Mouse (Mus musculus): ENCODE results near the gene Gm10320. TPM values are rescaled to one million over a fixed set of nuclear protein-coding genes. Genes with fewer than 3 reads are reported as not detected.

Gene Gm10320
- polyA plus RNA-seq, 1 experiment from 2014 or later: 0.36 TPM

DNA sequence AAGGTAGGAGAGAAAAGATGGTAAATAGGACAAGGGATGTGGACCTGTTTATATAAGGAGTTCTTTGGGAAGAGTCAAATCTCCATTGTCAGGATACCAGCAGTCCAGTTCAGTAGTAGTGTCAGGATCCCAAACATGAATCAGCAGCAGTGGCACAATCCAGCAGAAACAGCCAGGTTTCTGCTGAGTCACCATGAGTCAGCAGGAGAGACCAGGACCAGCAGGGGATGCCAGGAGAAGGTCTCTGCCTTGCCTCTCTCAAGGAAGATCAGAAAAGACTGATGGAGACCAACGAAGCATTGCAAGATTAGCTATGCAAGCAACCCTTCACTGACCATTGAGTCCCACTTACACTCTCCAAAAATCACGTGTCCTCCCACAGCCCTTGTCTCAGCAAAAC lies 35.4 kb downstream of the Gm10320 start:
- ATAC-seq (ENCODE audit: extremely low read depth, insufficient number of reproducible peaks, low FRiP score, low TSS enrichment): no peak; the same call in 1 of the 2 replicates
- Histone ChIP-seq H3K4me1 (no peaks in the 10 kb centered on the region), H3K4me3 (no peak overlapping the region), H3K36me3 (no peaks in the 10 kb centered on the region), H3K27me3 (replicated peaks) (no peaks in the 10 kb centered on the region), H3K9me3 (peaks cover 13% of the 10 kb centered on the region), H3K4me2 (no peak overlapping the region), H3K9ac (no peak overlapping the region), H3K27ac (replicated peaks) (no peak overlapping the region)
- 56% methylated on average over 2 of the region's 2 CpGs for WGBS

DNA sequence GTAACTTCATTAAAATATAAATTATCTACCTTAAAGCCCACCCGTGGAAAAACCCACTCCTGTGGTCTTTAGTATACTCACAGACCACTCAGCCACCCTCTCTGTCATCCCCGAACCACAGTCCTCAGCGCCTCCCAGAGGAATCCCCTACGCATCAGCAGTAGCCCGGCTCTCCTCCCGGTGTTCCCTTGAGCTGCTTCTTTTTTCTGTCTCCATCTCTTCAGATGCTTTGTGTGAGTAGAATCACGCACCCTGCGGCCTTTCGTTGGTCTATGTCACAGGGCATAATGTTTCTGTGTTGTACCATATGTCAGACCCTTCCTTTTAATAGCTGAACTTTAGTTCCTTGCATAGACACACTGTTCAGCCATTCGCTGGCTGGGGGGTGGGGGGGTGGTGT lies 36.2 kb downstream of the Gm10320 start:
- Histone ChIP-seq H3K36me3 (no peaks in the 10 kb centered on the region), H3K9me3 (peaks cover 14% of the 10 kb centered on the region), H3K27ac (replicated peaks) (no peak overlapping the region), H3K4me3 (no peak overlapping the region), H3K27me3 (replicated peaks) (no peaks in the 10 kb centered on the region), H3K4me1 (no peaks in the 10 kb centered on the region), H3K4me2 (no peak overlapping the region), H3K9ac (no peak overlapping the region)
- ATAC-seq (ENCODE audit: extremely low read depth, insufficient number of reproducible peaks, low FRiP score, low TSS enrichment): no peak
- WGBS: 81% methylated on average over 10 of the region's 10 CpGs

DNA sequence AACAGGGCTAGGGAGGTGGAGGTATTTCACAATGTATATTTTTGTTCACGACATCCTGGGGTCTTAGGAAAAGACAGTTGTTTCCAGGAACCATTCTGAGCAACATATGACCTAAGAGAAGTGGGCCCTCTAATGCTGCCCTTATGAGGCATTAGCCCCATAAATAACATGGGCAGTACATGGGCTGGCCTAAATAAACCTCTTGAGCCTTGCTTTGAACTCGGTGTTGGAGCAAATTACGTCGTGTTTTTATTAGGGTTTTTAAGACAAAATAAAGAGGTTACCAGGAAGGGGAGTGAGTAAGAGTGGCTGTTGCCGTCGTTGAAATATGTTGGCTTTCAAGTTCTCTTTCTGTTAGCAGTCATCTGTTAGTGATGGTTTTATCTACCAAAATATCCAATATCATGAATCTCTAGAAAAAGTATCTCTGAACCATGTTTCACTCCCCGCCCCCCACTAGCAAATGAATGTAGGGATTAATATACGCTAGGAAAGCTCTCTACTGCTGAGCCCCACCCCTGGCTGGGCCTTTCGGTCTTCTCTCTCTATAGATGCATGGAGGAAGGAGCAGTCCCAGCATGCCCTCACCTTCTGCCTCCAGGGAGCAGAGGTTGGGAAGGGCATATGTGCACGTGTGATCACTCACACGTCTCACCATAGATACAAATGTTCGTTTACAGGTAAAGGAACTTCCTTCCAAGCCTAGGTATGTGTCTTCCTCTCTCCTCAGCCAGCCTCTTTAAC lies 37.4 kb downstream of the Gm10320 start:
- 76% methylated on average over 12 of the region's 12 CpGs for WGBS

DNA sequence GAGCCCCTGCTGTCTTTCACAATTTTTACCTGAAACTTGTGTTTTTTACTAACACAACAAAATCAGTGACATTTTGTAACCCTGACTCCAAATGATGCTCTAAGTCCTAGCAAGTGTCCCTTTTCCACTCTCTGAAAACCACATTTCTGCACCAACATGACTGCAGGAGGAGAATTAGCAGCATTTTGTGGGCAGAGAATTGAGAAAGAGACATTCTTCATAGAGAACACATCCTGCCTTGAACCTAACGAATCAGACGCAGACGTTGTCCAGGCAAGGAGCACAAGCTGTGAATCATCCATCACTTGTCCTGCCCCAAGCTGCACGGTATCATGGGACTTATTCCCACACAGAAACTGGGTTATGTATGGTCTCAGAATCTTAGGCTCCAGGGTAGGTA lies 38.7 kb downstream of the Gm10320 start:
- 62% methylated on average over 4 of the region's 4 CpGs for WGBS
- Histone ChIP-seq H3K9ac (no peak overlapping the region), H3K27ac (replicated peaks) (no peak overlapping the region), H3K36me3 (no peaks in the 10 kb centered on the region), H3K9me3 (peaks cover 8% of the 10 kb centered on the region), H3K4me1 (no peaks in the 10 kb centered on the region), H3K4me2 (no peak overlapping the region), H3K4me3 (no peak overlapping the region), H3K27me3 (replicated peaks) (no peaks in the 10 kb centered on the region; the same call in 1 of the 2 replicates)
- ATAC-seq (ENCODE audit: extremely low read depth, insufficient number of reproducible peaks, low FRiP score, low TSS enrichment): no peak

More for the DNA sequence above, 37.4 kb downstream of the Gm10320 start:
- Histone ChIP-seq H3K9me3 (peaks cover 14% of the 10 kb centered on the region), H3K27ac (replicated peaks) (no peak overlapping the region), H3K9ac (no peak overlapping the region), H3K27me3 (replicated peaks) (no peaks in the 10 kb centered on the region; the same call in 1 of the 2 replicates), H3K4me2 (no peak overlapping the region), H3K36me3 (no peaks in the 10 kb centered on the region), H3K4me3 (no peak overlapping the region), H3K4me1 (no peaks in the 10 kb centered on the region)
- no peak for ATAC-seq (ENCODE audit: extremely low read depth, insufficient number of reproducible peaks, low FRiP score, low TSS enrichment)

DNA sequence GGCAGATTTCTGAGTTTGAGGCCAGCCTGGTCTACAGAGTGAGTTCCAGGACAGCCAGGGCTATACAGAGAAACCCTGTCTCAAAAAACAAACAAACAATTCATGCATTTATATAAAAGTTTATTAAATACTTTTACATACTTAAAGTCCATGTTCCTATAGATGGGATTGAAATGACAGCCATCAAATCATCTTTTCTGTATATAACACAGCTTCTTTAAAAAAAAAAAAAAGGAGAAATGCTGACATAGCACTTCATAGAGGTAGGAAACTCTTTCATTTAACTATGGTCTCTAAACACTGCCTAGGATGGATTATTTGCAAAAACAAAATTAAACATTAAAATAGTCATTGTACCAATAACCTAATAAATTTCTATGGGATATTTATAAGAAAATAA lies 43.1 kb downstream of the Gm10320 start:
- Histone ChIP-seq H3K4me1 (no peaks in the 10 kb centered on the region), H3K36me3 (no peaks in the 10 kb centered on the region), H3K4me3 (no peak overlapping the region), H3K9ac (no peak overlapping the region), H3K27ac (replicated peaks) (no peak overlapping the region), H3K4me2 (no peak overlapping the region), H3K27me3 (replicated peaks) (peaks cover 16% of the 10 kb centered on the region; the same call in 1 of the 2 replicates), H3K9me3 (peaks cover 8% of the 10 kb centered on the region)
- ATAC-seq (ENCODE audit: extremely low read depth, insufficient number of reproducible peaks, low FRiP score, low TSS enrichment): no peak

DNA sequence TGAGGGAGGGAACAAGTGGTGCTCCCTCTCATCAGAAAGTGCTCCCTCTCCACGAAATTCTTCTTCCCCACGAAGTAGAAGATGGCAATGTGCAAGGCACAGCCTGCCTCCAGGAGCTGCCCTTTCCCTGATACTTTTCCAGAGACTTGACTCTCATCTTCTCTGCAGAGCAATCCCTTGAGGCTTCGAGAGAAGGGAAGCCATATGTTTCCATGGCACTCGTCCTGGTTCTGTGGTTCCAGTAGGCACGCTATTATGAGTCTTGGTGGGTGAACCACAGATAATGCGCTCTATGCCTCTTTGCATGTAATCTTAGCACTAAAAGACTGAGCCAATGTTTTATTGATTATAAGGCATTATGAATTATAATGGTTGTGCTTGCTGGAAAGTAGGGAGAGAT lies 44.1 kb downstream of the Gm10320 start:
- Histone ChIP-seq H3K9me3 (peaks cover 8% of the 10 kb centered on the region), H3K27ac (replicated peaks) (no peak overlapping the region), H3K27me3 (replicated peaks) (peaks cover 16% of the 10 kb centered on the region; the same call in 1 of the 2 replicates), H3K9ac (no peak overlapping the region), H3K4me1 (no peaks in the 10 kb centered on the region), H3K36me3 (no peaks in the 10 kb centered on the region), H3K4me3 (no peak overlapping the region), H3K4me2 (no peak overlapping the region)
- ATAC-seq (ENCODE audit: extremely low read depth, insufficient number of reproducible peaks, low FRiP score, low TSS enrichment): no peak
- 75% methylated on average over 6 of the region's 6 CpGs for WGBS

DNA sequence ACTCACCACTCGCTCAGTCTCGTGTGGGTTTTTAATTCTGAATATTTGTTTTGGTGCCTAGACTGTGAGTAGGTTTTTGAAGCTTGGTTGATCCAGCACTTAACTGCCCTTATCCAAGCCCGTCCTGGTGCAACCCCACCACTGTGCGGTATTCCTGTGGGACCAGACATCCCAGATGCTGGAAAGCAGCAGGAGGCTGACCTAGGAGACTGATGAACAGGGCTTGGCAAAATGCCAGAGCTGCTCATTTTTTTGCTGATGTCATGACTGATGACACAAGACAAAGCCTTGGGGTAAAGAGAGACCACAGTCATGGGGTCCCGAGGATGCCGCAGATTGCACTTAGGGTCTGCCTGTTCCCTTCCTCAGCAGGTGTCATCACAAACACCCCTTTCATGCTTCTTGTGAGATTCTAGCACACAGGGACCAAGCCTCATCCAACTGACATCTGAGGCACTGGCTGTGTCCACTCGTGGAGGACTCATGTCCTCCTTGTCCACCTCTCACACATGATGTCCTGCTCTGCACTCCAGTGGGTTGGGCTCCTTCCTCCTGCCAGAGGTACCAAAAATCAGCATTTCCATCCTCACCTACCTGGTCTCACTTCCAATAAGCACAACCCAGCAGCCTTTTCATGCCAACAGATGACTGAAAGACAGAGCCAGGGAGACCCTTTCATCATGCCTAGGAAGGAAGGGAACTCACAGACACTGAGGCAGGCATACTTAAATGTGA lies 46.2 kb downstream of the Gm10320 start:
- H3K9me3 ChIP-seq: no peaks in the 10 kb centered on the region
- no peak overlapping the region for H3K4me3 ChIP-seq
- no peaks in the 10 kb centered on the region for H3K36me3 ChIP-seq
- no peak overlapping the region for H3K4me2 ChIP-seq
- ATAC-seq (ENCODE audit: extremely low read depth, insufficient number of reproducible peaks, low FRiP score, low TSS enrichment): no peak
- H3K27me3 ChIP-seq (replicated peaks): peaks cover 16% of the 10 kb centered on the region; the same call in 1 of the 2 replicates
- H3K9ac ChIP-seq: no peak overlapping the region
- H3K27ac ChIP-seq (replicated peaks): no peak overlapping the region
- no peaks in the 10 kb centered on the region for H3K4me1 ChIP-seq
- 77% methylated on average over 7 of the region's 7 CpGs for WGBS

DNA sequence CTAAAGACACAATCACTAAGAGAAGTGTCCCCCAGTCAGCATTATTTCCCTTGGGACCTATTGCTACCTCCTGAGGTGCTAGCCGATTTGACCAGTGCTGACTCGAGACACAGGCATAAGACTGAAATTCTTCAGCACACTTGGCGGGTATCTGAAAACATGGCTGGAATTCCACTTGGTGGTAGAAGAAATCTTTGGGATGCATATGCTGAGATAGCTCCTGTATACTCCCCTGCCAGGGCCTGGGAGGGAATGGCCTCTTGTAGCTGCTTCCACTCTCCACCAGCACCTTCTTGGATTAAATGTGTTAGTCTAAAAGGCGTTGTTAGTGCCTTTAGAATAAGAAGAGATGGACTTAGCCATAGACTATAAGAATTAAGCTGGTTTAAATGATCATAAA lies 50.8 kb downstream of the Gm10320 start:
- no peak for ATAC-seq (ENCODE audit: extremely low read depth, insufficient number of reproducible peaks, low FRiP score, low TSS enrichment)
- 50% methylated on average over 4 of the region's 4 CpGs for WGBS
- H3K9me3 ChIP-seq: no peaks in the 10 kb centered on the region
- H3K4me3 ChIP-seq: no peak overlapping the region
- peaks cover 4% of the 10 kb centered on the region; the same call in 1 of the 2 replicates for H3K4me1 ChIP-seq
- H3K27ac ChIP-seq (replicated peaks): no peak overlapping the region
- H3K9ac ChIP-seq: no peak overlapping the region
- H3K36me3 ChIP-seq: no peaks in the 10 kb centered on the region
- H3K4me2 ChIP-seq: peak overlapping the region; percentile 26
- 0 out of 2 replicates have a peak, but pooled peaks cover 6% of the 10 kb centered on the region for H3K27me3 ChIP-seq (replicated peaks)

DNA sequence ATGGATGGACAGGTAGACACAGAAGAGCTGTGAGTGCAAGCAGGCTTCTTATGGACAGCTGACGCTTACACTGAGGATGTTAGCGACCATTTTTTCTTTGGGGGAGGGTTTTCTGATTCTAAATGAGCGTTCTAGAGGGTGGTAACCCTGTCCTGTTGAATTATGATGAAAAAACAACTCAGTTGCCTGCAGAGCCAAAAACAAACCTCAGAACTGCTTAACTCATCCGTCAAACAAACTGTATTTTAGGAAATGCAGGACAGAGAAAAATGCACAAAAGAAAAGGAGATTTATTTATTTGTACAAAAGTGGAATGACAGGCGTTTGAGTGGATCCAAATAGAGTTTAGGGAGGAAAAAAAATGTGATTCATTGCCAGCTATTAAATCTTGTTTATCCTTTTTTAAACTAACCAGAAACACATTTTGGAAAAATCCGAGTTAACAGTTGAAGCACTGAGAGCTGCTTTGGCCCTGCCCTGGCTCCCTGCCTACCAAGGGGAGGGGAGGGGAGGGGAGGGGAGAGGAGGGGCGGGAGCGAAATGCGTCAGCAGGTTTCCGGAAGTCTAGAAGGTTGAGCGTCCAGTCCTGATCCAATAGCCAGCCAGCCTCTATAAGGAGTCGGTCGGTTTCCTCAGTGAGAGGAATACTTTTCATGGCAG lies 51.4 kb downstream of the Gm10320 start:
- WGBS: 42% methylated on average over 13 of the region's 13 CpGs
- no peak for ATAC-seq (ENCODE audit: extremely low read depth, insufficient number of reproducible peaks, low FRiP score, low TSS enrichment)

More for the DNA sequence above, 51.4 kb downstream of the Gm10320 start:
- no peak overlapping the region for H3K9ac ChIP-seq
- peak overlapping the region; percentile 26 for H3K4me2 ChIP-seq
- H3K27me3 ChIP-seq (replicated peaks): 0 out of 2 replicates have a peak, but pooled peaks cover 4% of the 10 kb centered on the region
- no peak overlapping the region for H3K4me3 ChIP-seq
- H3K27ac ChIP-seq (replicated peaks): no peak overlapping the region
- H3K9me3 ChIP-seq: no peaks in the 10 kb centered on the region
- peaks cover 4% of the 10 kb centered on the region; the same call in 1 of the 2 replicates for H3K4me1 ChIP-seq
- no peaks in the 10 kb centered on the region for H3K36me3 ChIP-seq

Data from heart, embryonic 13.5 days (tissue).